Mouse (Mus musculus) hindlimb bud, embryonic 11.5 days (tissue): ENCODE measurements at regions not wholly inside any gene's neighbourhood (a gene's known extent, or its start where the extent isn't known, plus 50 kb on each side); places are given as distances from the start of the nearest gene placed in this dataset.
"Not testable (repeated sequence)": the region's sequence is repeated elsewhere in the genome, so short reads cannot be mapped to it uniquely, and the experiment has no call there.

Experiments
- DNase-seq: peaks from one replicate; pipeline ENCODE4 v3.0.0-alpha.2; 2012; ENCODE audit warnings: low read depth, low spot score; ENCODE audit errors: extremely low spot score

- no peak for DNase-seq
Measured at GRCm38 (mm10) chr17:60966401-60966800, 1914.7 kb downstream of the Efna5 start.

DNA sequence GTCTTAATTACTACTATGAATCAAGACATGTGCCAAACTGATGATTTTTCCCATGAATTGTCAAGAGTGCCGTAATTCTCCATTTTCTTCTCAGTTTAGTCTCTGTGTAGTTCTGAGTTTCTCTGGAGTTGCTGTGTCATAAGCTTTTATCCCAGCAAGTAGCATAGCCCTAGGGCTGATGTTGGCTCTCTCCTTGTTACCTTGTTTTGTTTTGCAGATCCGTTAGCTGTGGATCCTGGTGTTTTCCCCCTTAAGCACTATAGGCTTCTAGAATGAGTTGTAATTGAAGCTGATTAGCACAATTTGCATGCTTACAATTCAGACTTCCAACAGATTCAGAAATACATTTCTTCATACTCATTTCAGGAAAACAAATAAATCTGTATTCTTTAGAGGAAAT lies 1915.5 kb downstream of the Efna5 start:
- DNase-seq, result no peak

DNA sequence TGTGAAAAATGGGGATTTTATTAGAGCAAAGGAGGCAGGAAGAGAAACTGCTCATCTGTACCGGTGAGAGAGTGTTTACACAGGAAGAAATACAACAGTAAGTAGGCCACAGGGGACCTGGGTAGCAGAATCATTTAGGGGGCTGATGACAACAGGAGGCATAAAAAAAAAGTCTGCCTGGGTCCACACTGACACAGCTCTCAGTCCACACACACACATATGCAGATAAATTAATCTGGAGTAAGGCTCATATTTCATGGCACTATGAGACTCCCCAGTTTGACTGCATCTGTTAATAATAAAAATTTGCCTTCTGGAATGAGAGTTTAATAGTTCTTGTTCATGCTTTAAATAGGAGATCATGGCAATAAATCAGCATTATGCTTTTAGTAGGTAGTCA lies 1929.7 kb downstream of the Efna5 start:
- peak; percentile 26 for DNase-seq

DNA sequence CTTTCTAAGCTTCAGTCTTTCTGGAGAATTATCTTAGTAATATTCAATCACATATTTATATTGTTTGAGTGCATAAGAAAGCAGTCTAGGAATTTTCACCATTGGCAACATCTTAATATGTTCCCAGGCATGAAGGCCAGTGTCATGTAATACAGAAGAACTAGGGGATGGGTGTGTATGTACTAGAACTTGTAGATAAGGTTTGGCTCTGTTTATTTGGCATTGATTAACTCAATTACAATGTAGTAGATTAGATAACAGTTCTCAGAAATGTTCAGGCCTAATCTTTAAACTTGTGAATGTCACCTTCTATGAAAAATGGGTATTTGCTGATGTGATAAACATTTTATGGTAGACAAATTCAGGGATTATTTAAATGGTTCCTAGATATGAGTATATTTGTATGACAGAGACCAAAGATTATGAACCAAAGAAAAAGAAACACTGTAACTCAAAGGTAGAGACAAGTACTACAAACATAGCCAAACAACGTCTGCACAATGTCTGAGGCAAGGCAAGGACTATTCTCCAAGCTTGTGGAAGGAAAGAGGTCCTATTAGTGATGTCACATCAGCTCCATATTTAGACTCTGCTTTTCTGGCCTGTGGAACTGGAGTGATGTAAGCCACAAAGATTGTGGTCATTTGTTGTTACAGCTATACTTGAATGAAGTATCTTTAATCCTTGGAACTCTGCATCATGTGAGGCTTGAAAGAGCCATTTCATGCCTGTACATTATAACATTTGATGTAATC lies 1924.8 kb upstream of the Nudt12 start:
- no peak for DNase-seq

- DNase-seq, result no peak
Measured at GRCm38 (mm10) chr17:60934223-60934622, 1921.1 kb upstream of the Nudt12 start.

DNA sequence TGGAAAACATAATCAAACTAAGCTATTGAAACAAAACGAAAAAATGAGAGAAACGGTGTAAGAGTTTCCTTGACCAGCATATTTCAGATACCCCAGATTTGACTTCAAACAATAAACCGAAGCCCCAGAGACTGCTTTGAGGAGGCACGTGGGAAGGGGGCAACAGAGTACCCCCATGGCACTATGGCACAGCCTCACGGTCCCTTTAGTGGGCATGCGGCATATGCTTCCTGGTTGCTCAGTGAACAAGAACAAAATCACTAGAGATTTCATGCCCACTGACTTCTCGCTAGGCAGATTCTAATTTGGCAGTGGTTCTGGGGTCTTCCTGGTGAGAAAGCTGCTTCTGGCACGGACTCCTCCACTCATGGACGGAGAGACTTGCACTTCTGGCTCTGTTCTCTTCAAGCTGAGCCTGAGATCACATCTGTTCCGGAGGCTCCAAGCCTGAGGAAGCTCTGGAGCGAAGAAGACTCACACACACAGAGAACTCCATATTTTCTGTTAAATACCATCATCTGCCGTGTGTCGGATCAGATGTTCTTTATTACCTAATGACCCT lies 1912.7 kb upstream of the Nudt12 start:
- DNase-seq, result no peak

DNA sequence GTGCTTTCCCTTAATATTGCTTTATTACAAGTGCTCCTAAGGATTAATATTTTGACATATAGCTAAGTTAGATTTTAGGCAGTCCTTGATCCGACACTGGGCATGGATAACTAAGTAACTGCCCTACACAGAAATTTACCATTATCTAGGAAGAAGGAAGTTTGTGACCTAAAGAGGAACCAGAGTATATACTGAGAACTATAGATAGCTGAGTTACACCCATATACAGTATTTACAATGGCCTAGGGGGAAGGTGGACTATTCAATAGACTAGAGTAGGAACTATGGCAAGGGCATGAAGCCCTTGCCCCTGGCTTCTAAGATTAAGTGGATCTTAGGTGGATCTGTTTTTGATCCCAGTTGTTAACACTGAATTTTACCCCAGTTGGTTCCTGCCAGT lies 1869.5 kb upstream of the Nudt12 start:
- not testable (repeated sequence) for DNase-seq

DNA sequence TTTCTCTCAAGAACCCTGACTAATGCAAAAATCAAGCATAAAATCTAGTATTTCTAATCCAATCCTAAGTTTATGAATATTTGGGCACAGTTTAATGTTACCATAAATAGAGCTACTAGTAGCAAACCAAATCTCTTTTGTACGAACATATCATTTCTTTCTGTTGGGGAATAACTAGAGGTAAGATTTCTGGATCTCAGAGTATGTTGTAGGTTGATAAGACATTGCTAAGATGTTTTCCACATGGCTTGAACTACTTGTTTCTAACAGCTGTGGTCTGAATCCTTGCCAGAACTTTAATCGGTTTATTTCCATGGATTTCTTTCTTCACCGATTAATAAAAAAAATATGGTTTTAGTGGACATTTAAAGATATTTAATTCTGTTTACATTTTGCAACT lies 1844.3 kb upstream of the Nudt12 start:
- no peak for DNase-seq

DNA sequence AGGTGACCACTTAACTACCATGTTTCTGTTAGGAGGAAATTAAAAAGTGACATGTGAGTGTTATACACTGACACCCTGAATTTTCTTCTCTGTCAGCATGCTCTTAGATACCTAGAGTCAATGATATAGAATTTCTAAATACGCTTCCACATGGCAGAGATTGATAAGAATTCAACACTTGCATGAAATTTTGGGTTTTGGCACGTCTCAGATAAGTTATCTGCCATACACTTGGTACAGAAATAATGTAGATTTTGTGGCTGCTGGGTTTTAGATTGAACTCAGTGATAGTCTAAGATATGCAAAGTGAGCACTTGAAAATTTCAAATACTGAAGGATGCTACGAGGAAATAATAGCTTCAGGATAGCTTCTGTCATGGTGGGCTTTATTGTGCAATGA lies 1841.5 kb upstream of the Nudt12 start:
- no peak for DNase-seq

- not testable (repeated sequence) for DNase-seq
Measured at GRCm38 (mm10) chr17:60838794-60839193, 1825.6 kb upstream of the Nudt12 start.

- no peak for DNase-seq
Measured at GRCm38 (mm10) chr17:60832531-60832930, 1819.4 kb upstream of the Nudt12 start.

DNA sequence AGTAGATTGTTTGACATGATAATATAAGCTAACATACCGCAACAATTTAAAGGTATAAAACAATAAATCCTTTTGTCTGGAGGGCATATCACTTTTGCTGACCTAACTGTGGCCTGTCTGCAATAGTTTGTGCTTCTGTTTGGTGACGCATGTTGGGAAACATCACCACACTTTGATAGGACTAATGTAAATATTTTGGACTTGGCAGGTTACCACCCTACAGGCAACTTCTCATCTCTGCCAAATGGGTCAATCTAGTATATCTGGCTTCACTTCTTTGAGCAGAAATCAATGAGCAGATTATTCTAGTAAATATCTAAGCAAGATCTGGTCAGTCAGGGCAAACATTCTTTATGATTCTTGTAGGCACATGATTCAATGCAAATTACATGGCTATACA lies 1817.3 kb upstream of the Nudt12 start:
- no peak for DNase-seq

GRCm38 (mm10) chr17:60804715-60805449 lies 1791.7 kb upstream of the Nudt12 start:
- DNase-seq, result no peak

DNA sequence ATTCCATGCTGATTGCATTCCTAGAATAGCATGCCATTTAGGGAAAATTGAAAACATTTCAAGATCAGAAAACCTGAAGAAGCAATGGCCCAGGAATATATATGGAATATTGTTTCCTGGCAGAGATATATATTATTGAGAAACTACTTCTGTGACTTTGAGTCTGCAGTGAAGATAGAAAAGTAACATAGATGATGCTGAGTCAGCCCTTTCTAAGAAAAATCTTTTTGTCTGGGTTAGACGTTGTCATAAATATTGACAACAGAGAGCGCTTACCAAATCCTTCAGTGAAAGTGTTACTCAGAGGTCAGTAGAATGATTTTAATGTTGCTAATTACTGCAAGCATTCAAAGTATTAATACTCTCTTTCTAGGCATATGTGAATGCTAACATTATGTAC lies 1749.1 kb upstream of the Nudt12 start:
- no peak for DNase-seq

DNA sequence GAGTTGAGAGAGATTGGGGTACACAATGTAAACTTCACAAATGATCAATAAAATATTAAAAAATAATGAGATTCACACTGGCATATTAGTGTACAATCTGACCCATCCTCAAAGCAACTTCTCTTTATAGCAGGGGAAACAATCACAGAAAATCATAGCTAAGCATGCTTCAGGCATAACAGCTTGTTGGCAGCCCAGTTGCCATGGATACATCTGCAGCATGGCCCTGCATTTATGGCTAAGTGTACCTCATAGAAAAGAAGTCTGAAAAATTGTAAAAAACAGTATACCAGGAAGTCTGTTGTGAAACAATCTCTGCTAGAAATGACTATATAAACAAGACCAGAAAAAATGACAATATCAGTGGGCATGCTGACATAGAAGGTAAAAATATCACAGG lies 1747.9 kb upstream of the Nudt12 start:
- DNase-seq, result no peak

- DNase-seq, result no peak
Measured at GRCm38 (mm10) chr17:60742856-60743255, 1729.7 kb upstream of the Nudt12 start.

DNA sequence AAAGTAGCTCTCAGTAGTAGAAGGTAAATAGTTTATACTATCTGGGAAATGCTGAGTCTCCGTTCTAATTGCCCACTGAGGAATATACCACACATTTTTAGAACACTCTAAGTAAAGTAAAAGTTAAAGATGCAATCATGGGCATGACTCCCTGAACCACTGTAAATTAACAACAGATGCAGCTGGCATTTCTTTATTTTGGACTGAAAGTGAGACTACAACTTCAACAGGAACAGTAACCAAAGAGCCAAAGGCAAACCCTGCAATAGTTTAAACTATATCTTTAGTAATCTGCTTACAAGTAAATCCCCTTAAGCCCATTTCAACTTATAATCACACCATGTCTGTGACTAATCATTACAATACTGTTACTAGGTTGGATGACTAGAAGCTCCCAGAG lies 1725.0 kb upstream of the Nudt12 start:
- no peak for DNase-seq

DNA sequence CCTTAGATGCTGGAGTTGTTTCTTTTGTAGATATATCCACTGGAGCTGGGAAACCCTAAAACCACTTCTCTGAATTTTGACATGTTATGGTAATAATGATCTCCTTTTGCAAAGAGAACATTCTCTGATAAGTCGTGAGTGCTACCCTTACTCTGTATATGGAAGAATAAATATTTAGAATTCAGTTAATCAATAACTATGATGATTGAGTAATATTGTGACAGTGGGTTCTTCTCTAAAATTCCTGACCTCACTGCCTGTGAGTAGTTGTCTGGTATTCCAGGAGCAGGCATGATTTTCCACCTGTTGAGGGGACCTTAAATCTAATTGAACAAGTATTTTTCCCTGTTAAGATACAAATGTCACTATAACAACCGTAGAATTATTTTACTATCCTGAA lies 1707.0 kb upstream of the Nudt12 start:
- no peak for DNase-seq

DNA sequence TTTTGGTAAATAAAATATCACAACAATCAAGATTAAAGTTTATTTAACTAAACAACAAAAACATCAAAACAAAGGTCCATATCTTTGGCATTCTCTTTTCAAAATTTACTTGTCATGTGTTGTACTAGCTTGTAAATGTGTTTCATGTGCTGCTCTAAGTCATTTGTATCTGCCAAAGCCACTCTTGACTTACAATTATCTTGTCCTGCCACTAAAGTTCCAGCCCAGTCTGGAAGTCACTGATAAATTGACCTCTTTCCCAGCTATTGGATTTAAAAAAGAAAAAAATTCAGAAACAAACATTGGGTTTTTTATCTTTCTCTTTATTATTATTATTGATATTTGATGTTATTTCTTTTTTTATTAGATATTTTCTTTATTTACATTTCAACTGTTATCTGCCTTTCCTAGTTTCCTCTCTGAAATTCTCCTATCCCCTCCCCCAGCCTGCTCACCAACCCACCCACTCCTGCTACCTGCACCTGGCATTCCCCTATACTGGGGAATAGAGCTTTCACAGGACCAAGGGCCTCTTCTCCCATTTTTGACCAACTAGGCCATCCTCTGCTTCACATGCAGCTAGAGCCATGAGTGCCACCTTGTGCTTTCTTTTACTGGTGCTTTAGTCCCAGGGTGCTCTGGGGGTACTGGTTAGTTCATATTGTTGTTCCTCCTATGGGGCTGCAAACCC lies 1704.9 kb upstream of the Nudt12 start:
- DNase-seq, result no peak

GRCm38 (mm10) chr17:60717494-60717893 lies 1704.3 kb upstream of the Nudt12 start:
- no peak for DNase-seq
